Mouse (Mus musculus): ENCODE data around the gene Capn1. TPM values are rescaled to one million over a fixed set of nuclear protein-coding genes. Genes with fewer than 3 reads are reported as not detected.

The Capn1 gene
- total RNA-seq, 2 experiments from 2014 or later, result 20.8 to 23.1 TPM

GRCm38 (mm10) chr19:6009137-6009536 is 6.6 kb downstream of the Capn1 start:
- H3K27ac ChIP-seq, result no peak overlapping the region
- H3K4me3 ChIP-seq, result no peak overlapping the region
- TF ChIP-seq CTCF (IDR thresholded peaks at IDR 0.05), result no peak
- DNase-seq (ENCODE audit: extremely low spot score in 1 of 2, low spot score in 2 of 2), result no peak
- intact Hi-C loops (cut with DNase I), result no loop called here

DNA sequence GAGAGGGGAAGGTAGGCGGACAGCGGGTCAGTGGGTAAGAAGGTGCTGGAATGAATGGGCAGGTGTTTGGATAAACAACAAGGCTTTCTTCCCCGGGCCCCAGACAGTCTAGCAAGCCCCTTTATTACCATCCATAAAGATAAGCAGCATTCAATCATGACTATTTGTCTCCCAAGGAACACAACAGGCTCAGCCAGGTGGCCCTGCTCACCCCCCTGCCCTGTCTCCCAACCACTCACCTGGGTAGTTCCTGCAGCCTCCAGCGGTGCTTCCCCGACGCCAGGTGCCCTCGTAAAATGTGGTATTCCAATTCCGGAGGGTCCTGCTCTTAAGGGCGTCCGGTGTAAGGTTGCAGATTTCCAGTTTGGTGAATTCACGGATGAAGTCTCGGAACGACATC is 8.7 kb downstream of the Capn1 start:
- intact Hi-C loops (cut with DNase I), result no loop called here
- H3K4me3 ChIP-seq, result no peak overlapping the region
- no peak overlapping the region for H3K27ac ChIP-seq
- DNase-seq (ENCODE audit: extremely low spot score in 1 of 2, low spot score in 2 of 2), result no peak
- no peak for TF ChIP-seq CTCF (IDR thresholded peaks at IDR 0.05)

- DNase-seq (ENCODE audit: extremely low spot score in 1 of 2, low spot score in 2 of 2), result no peak
- intact Hi-C loops (cut with DNase I), result no loop called here
- TF ChIP-seq CTCF (IDR thresholded peaks at IDR 0.05), result no peak
- H3K4me3 ChIP-seq, result no peak overlapping the region
- H3K27ac ChIP-seq, result no peak overlapping the region
These were observed 10.2 kb downstream of the Capn1 start for GRCm38 (mm10) chr19:6005541-6005940.

DNA sequence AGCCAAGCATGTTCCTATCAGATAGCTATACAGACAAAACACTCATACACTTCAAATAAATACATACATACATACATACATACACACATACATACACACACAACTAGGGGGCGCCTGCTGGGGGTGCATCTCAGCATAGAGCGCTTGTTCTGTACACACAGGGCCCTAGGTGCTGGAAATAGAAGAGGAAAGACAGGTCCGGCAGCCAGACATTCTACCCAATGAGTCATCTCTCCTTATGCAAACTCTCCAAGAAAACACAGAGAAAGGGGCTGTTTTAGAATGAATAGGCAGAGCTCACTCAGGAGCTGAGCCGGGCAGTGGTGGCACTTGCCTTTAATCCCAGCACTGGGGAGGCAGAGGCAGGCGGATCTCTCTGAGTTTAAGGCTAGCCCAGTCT is 15.7 kb downstream of the Capn1 start:
- no peak overlapping the region for H3K4me3 ChIP-seq
- TF ChIP-seq CTCF (IDR thresholded peaks at IDR 0.05), result no peak; the same call in 1 of the 2 replicates
- DNase-seq (ENCODE audit: extremely low spot score in 1 of 2, low spot score in 2 of 2), result no peak
- intact Hi-C loops (cut with DNase I), result no loop called here
- H3K27ac ChIP-seq, result no peak overlapping the region

- intact Hi-C loops (cut with DNase I), result no loop called here
- H3K27ac ChIP-seq, result no peak overlapping the region
- DNase-seq (ENCODE audit: extremely low spot score in 1 of 2, low spot score in 2 of 2), result no peak
- H3K4me3 ChIP-seq, result no peak overlapping the region
- no peak; the same call in 1 of the 2 replicates for TF ChIP-seq CTCF (IDR thresholded peaks at IDR 0.05)
These were observed 17.5 kb downstream of the Capn1 start for GRCm38 (mm10) chr19:5998180-5998579.

GRCm38 (mm10) chr19:5994711-5995110 is 21.0 kb downstream of the Capn1 start:
- intact Hi-C loops (cut with DNase I), result no loop called here
- no peak for TF ChIP-seq CTCF (IDR thresholded peaks at IDR 0.05)
- DNase-seq (ENCODE audit: extremely low spot score in 1 of 2, low spot score in 2 of 2), result no peak
- Histone ChIP-seq H3K27ac (no peak overlapping the region), H3K4me3 (no peak overlapping the region)

DNA sequence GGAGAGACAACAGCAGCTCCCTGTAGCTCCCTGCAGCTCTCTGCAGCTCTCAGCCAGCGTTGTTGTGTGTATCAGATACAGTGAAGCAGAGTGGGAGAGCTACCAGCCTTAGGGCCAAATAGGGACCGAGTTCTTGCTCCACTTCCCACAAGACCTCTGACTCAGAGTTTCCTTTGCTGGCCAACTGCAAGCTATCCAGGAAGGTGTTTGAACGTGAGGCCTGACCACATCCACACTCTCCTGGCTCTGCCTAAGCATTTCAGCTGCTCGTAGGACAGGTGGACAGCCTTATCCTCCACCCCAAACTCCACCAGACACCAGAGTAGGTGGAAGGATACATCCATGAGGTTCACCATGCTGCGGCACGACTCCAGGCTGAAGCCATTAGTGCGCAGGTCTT is 23.7 kb downstream of the Capn1 start:
- Histone ChIP-seq H3K4me3 (no peak overlapping the region), H3K27ac (no peak overlapping the region)
- no peak for DNase-seq (ENCODE audit: extremely low spot score in 1 of 2, low spot score in 2 of 2)
- intact Hi-C loops (cut with DNase I), result no loop called here
- no peak for TF ChIP-seq CTCF (IDR thresholded peaks at IDR 0.05)

- intact Hi-C loops (cut with DNase I), result no loop called here
These were observed 24.2 kb downstream of the Capn1 start for GRCm38 (mm10) chr19:5991467-5991866.

GRCm38 (mm10) chr19:5990921-5991320 is 24.8 kb downstream of the Capn1 start:
- no peak for DNase-seq (ENCODE audit: extremely low spot score in 1 of 2, low spot score in 2 of 2)
- no peak for TF ChIP-seq CTCF (IDR thresholded peaks at IDR 0.05)
- H3K4me3 ChIP-seq, result no peak overlapping the region
- H3K27ac ChIP-seq, result no peak overlapping the region
- intact Hi-C loops (cut with DNase I), result no loop called here

More at GRCm38 (mm10) chr19:5991467-5991866, 24.2 kb downstream of the Capn1 start:
- Histone ChIP-seq H3K4me3 (no peak overlapping the region), H3K27ac (no peak overlapping the region)
- no peak for TF ChIP-seq CTCF (IDR thresholded peaks at IDR 0.05)
- no peak for DNase-seq (ENCODE audit: extremely low spot score in 1 of 2, low spot score in 2 of 2)

- no peak for TF ChIP-seq CTCF (IDR thresholded peaks at IDR 0.05)
- DNase-seq (ENCODE audit: extremely low spot score in 1 of 2, low spot score in 2 of 2), result no peak
- H3K4me3 ChIP-seq, result no peak overlapping the region
- H3K27ac ChIP-seq, result no peak overlapping the region
- intact Hi-C loops (cut with DNase I), result no loop called here
These were observed 25.7 kb downstream of the Capn1 start for GRCm38 (mm10) chr19:5990033-5990432.

DNA sequence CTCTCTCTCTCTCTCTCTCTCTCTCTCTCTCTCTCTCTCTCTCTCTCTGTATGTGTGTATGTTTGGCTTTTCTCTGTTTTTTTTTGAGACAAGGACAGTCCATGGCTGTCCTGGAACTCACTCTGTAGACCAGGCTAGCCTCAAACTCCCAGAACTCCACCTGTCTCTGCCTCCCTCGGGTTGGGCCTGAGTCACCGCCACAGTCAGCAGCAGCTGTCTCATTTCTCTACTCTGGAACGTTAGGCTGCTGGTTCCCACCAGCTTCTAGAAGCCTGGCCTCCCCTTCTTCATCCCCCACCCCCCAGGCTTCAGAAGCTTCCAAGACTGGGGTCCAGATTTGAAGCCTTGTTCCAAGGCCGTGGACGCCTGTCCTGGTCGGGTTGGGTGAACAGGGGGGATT is 26.1 kb downstream of the Capn1 start:
- no peak for TF ChIP-seq CTCF (IDR thresholded peaks at IDR 0.05)
- DNase-seq (ENCODE audit: extremely low spot score in 1 of 2, low spot score in 2 of 2), result no peak
- intact Hi-C loops (cut with DNase I), result no loop called here
- no peak overlapping the region for H3K4me3 ChIP-seq
- H3K27ac ChIP-seq, result no peak overlapping the region

DNA sequence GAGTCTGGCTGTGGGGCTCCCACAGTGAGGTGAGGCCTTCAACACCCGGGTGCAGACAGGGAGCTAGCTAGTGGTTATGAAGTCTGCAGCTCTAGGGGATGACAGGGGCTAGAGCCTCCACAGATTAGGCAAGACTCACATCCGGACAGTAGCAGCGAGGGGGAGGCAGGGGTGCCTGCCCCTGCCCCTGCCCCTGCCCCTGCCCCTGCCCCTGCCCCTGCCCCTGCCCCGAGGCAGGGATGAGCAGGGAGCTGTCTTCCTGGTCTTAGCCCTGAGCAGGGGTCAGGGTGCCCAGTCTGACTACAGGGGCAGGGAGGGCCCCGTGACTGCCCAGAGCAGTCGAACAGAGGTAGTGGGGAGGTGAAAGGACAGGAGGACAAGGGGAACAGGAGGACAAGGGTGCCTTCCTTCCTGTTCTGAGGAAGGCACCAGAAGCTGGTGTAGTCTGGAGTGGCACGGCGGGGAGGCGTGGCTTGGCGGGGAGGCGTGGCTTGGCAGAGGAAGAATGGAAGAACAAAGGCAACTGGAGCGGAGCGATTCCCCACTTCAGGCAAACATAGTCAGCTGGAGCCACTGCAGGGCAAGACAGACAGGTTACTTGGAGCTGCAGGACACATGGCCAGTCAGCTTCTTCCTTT is 26.8 kb downstream of the Capn1 start:
- H3K4me3 ChIP-seq, result no peak overlapping the region
- no peak for TF ChIP-seq CTCF (IDR thresholded peaks at IDR 0.05)
- intact Hi-C loops (cut with DNase I), result no loop called here
- peak; percentile 33 for DNase-seq (ENCODE audit: extremely low spot score in 1 of 2, low spot score in 2 of 2)
- no peak overlapping the region for H3K27ac ChIP-seq

DNA sequence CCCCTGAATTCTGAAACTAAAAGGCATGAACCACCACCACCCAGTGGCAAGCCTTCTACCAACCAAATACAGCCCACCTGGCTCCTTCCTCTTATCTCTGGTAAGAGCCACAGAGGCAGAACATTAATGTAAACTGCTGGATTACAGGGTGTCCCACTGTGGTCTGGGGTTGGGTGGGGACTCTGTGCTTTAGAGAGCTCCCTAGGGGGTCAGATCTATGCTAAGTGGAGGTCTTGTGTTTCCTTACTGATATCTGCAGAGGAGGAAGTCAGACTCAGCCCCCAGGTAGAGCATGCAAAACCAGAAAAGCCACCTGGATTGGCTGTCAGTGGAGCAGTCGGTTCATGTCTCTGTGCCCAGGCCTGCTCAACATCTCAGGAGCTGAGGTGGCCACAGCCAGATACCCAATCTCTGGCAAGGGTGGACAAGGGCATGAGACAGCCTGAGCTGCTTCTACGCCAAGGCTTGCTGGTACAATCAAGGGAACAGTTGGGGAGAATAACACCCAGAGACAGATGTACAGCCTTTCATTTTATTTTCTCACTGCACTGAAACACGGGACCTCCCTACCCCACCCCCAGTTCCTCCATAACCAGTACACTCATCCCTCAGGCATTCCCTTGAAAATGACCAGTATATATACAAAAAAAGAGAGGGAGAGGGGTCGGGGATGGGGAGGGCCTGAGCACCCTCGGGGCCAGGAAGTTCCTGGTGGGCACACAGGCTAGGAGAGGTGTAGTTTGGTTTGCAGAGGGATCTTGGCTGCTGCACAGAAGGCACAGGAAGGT is 27.5 kb downstream of the Capn1 start:
- no peak for TF ChIP-seq CTCF (IDR thresholded peaks at IDR 0.05)

More for the DNA sequence above, 27.5 kb downstream of the Capn1 start:
- H3K4me3 ChIP-seq, result no peak overlapping the region
- no peak for DNase-seq (ENCODE audit: extremely low spot score in 1 of 2, low spot score in 2 of 2)
- intact Hi-C loops (cut with DNase I), result no loop called here
- H3K27ac ChIP-seq, result no peak overlapping the region
